Mouse (Mus musculus) E14TG2a.4 (cell line): ENCODE results near the gene Card11.

Experiments used
- CTCF ChIP-seq: conservative IDR thresholded peaks from 2 replicates; pipeline ENCODE4 v1.5.1; 2014; ENCODE audit warnings: low read length
- NANOG ChIP-seq: IDR thresholded peaks from 2 replicates; pipeline ENCODE4 v1.6.1; 2014; ENCODE audit warnings: borderline replicate concordance, low read length, mixed read lengths
- POU5F1 ChIP-seq: IDR thresholded peaks from 2 replicates; pipeline ENCODE4 v1.6.1; 2014; ENCODE audit warnings: low read length, borderline replicate concordance

DNA sequence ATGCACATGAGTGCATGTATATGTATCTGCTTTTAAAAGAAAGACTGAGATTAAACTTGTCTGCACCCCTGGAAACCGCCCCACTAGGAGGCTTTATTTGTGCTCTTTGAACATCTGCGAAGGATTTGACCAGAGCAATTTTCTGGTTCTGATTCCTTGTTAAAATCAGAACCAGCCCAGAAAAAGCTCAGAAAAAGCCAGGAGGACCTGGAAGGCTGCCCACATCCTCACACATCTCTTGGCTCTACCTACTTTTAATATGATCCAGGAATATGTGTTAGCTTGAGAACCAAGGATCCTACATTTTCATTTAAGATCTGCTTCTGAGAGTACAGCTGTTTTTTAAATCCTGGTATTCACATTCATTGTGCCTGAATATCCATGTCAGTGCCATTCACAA, 29.0 kb upstream of the Card11 start:
- TF ChIP-seq CTCF (no peak), NANOG (no peak), POU5F1 (no peak)
